Comparison of ENCODE assay signal across 8 mouse cellular contexts in genomic region chr3:94785958-94786357, GRCm38 (mm10). TPM values are rescaled to one million over a fixed set of nuclear protein-coding genes. Genes with fewer than 3 reads are reported as not detected.
DNase-seq lines count a peak whose midpoint lies in the region; ATAC-seq and TF ChIP-seq lines count a peak whose summit lies in the region.

No protein-coding gene starts in this region.

- no peaks in the 10 kb centered on the region for H3K36me3 ChIP-seq in kidney, embryonic 16.5 days (ENCODE audit: insufficient read depth, low read length)
- no peaks in the 10 kb centered on the region for H3K36me3 ChIP-seq in intestine, embryonic 16.5 days (ENCODE audit: control insufficient read depth, insufficient read depth, low read length)
- no peaks in the 10 kb centered on the region for H3K36me3 ChIP-seq in midbrain, embryonic 16.5 days (ENCODE audit: control insufficient read depth, insufficient read depth, low read length)

- no peak for ATAC-seq in kidney, embryonic 16.5 days (ENCODE audit: low FRiP score, low TSS enrichment)
- peak; percentile 7 for ATAC-seq in intestine, embryonic 16.5 days
- no peak; the same call in 1 of the 2 replicates for ATAC-seq in midbrain, embryonic 16.5 days

- TF ChIP-seq CTCF in cortical plate, adult 2 months (IDR thresholded peaks at IDR 0.05; ENCODE audit: extremely low read depth, insufficient read depth, low read length) = no peak

- peaks cover 17% of the 10 kb centered on the region for H3K4me1 ChIP-seq in kidney, embryonic 16.5 days (ENCODE audit: insufficient read depth, low read length)
- no peaks in the 10 kb centered on the region for H3K4me1 ChIP-seq in cortical plate, adult 2 months (ENCODE audit: control insufficient read depth, insufficient read depth, low read length)
- H3K4me1 ChIP-seq in intestine, embryonic 16.5 days (ENCODE audit: control insufficient read depth, insufficient read depth, low read length) = peaks cover 10% of the 10 kb centered on the region
- H3K4me1 ChIP-seq in midbrain, embryonic 16.5 days (ENCODE audit: control insufficient read depth, insufficient read depth, low read length) = peaks cover 13% of the 10 kb centered on the region

- TF ChIP-seq POLR2A in cortical plate, adult 2 months (IDR thresholded peaks at IDR 0.05; ENCODE audit: extremely low read depth, insufficient read depth, low read length) = no peak

- under 1% methylated on average over 14 of the region's 14 CpGs for WGBS in kidney, embryonic 16.5 days
- WGBS in intestine, embryonic 16.5 days = 3% methylated on average over 14 of the region's 14 CpGs
- WGBS in midbrain, embryonic 16.5 days = 2% methylated on average over 14 of the region's 14 CpGs

- no peaks in the 10 kb centered on the region; the same call in 1 of the 2 replicates for H3K27me3 ChIP-seq in kidney, embryonic 16.5 days (ENCODE audit: insufficient read depth, low read length)
- no peaks in the 10 kb centered on the region for H3K27me3 ChIP-seq in intestine, embryonic 16.5 days (replicated peaks; ENCODE audit: control insufficient read depth, insufficient read depth, low read length)
- H3K27me3 ChIP-seq in midbrain, embryonic 16.5 days (ENCODE audit: control insufficient read depth, insufficient read depth, low read depth, low read length) = no peaks in the 10 kb centered on the region

- H3K4me3 ChIP-seq in kidney, embryonic 16.5 days (ENCODE audit: low read length) = peak overlapping the region; percentile 58
- H3K4me3 ChIP-seq in cortical plate, adult 2 months (ENCODE audit: insufficient read depth, low read length) = peak overlapping the region; percentile 64
- peak overlapping the region; percentile 64 for H3K4me3 ChIP-seq in intestine, embryonic 16.5 days (ENCODE audit: low read length)
- H3K4me3 ChIP-seq in midbrain, embryonic 16.5 days (ENCODE audit: low read depth, low read length) = peak overlapping the region; percentile 64

- DNase-seq in kidney, postnatal 4 days = no peak
- DNase-seq in adrenal gland, adult (ENCODE audit: inconsistent age in 2 of 2, low spot score in 1 of 2) = no peak
- DNase-seq in ovary, postnatal 36 days (ENCODE audit: low spot score) = no peak
- DNase-seq in spleen, postnatal 14 days (ENCODE audit: low spot score in 2 of 2) = no peak

- no peak overlapping the region for H3K27ac ChIP-seq in kidney, embryonic 16.5 days (ENCODE audit: low read length)
- no peak overlapping the region for H3K27ac ChIP-seq in cortical plate, adult 2 months (ENCODE audit: insufficient read depth, low read length)
- H3K27ac ChIP-seq in intestine, embryonic 16.5 days (ENCODE audit: low read length) = peak overlapping the region; percentile 63
- no peak overlapping the region; the same call in 1 of the 2 replicates for H3K27ac ChIP-seq in midbrain, embryonic 16.5 days (ENCODE audit: low read length)

- peak overlapping the region; percentile 62 for H3K9ac ChIP-seq in kidney, embryonic 16.5 days (replicated peaks; ENCODE audit: low read length)
- H3K9ac ChIP-seq in intestine, embryonic 16.5 days (ENCODE audit: low read depth, low read length) = peak overlapping the region; percentile 81
- H3K9ac ChIP-seq in midbrain, embryonic 16.5 days (ENCODE audit: low read depth, low read length) = peak overlapping the region; percentile 67

- H3K9me3 ChIP-seq in kidney, embryonic 16.5 days (ENCODE audit: low read length) = peaks cover 2% of the 10 kb centered on the region; the same call in 1 of the 2 replicates
- H3K9me3 ChIP-seq in intestine, embryonic 16.5 days (ENCODE audit: control insufficient read depth, low read length) = no peaks in the 10 kb centered on the region
- no peaks in the 10 kb centered on the region for H3K9me3 ChIP-seq in midbrain, embryonic 16.5 days (replicated peaks; ENCODE audit: control insufficient read depth, low read length, poor library complexity, severe bottlenecking)

- peak overlapping the region; percentile 76 for H3K4me2 ChIP-seq in kidney, embryonic 16.5 days (replicated peaks; ENCODE audit: low read depth, low read length)
- peak overlapping the region; percentile 83 for H3K4me2 ChIP-seq in intestine, embryonic 16.5 days (ENCODE audit: low read depth, low read length)
- H3K4me2 ChIP-seq in midbrain, embryonic 16.5 days (ENCODE audit: low read length) = peak overlapping the region; percentile 86

RNA-seq across cellular contexts. Expression of gene Cgn, which starts 0.3 kb away (rescaled TPM):
- 20.7 and 24.0 TPM in 2 replicates for polyA plus RNA-seq in kidney, embryonic 16.5 days (2015; fragmentation: Nextera tagmentation; extraction: Ambion mirVana)
- polyA plus RNA-seq in cortical plate, adult 2 months (2012; rRNA removed) = 2.3 and 3.2 TPM in 2 replicates
- 80.9 and 90.7 TPM in 2 replicates for polyA plus RNA-seq in intestine, embryonic 16.5 days (2015; fragmentation: Nextera tagmentation; extraction: Ambion mirVana)
- 14.2 and 16.9 TPM in 2 replicates for polyA plus RNA-seq in midbrain, embryonic 16.5 days (2015; fragmentation: Nextera tagmentation; extraction: Ambion mirVana)

RNA-seq across cellular contexts. Expression of gene Pogz, which starts 51.4 kb away (rescaled TPM):
- polyA plus RNA-seq in kidney, embryonic 16.5 days (2015; fragmentation: Nextera tagmentation; extraction: Ambion mirVana) = 15.9 and 21.0 TPM in 2 replicates
- 38.1 and 40.0 TPM in 2 replicates for polyA plus RNA-seq in cortical plate, adult 2 months (2012; rRNA removed)
- 9.2 and 9.9 TPM in 2 replicates for polyA plus RNA-seq in intestine, embryonic 16.5 days (2015; fragmentation: Nextera tagmentation; extraction: Ambion mirVana)
- 21.1 and 23.5 TPM in 2 replicates for polyA plus RNA-seq in midbrain, embryonic 16.5 days (2015; fragmentation: Nextera tagmentation; extraction: Ambion mirVana)
